Mouse (Mus musculus): ENCODE results near the gene Kif17. TPM values are rescaled to one million over a fixed set of nuclear protein-coding genes. Genes with fewer than 3 reads are reported as not detected.

The Kif17 gene
- total and polyA plus RNA-seq, 3 experiments = 0.54 to 2.5 TPM; not detected in 1

DNA sequence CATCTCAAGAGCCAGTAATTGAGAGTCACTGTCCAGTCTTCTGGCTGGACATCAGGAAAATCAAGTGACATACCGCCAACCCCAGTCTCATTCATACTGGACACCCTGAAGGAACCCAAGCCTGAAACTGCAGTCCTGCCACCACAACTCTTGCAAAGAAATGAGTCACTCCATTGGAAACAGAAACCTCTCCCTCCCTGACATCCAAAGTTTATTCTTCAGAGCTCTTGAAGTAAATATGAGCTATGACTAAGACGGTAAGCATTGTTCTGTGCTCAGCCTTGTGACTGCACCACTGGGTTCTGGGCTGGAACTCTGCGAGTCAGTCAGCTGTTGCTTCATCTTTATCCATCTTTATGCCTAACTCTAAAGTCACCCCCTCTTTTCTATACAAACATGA lies 36.4 kb upstream of the Kif17 start:
- no peak for TF ChIP-seq ZMIZ1 (IDR thresholded peaks at IDR 0.05; ENCODE audit: low read depth, low read length)
- peaks cover 6 to 8% of the 10 kb centered on the region in 2 experiments for H3K4me1 ChIP-seq (ENCODE audit: control insufficient read depth in 1 of 2, insufficient read depth in 2 of 2, low read length in 2 of 2)
- H3K4me3 ChIP-seq (ENCODE audit: control insufficient read depth in 1 of 2, insufficient read depth in 1 of 2, low read depth in 2 of 2, low read length in 2 of 2) = no peak overlapping the region
- DNase-seq (ENCODE audit: low read depth, low spot score) = peak; percentile 28
- H3K9ac ChIP-seq (ENCODE audit: control insufficient read depth, low read depth, low read length, poor library complexity, severe bottlenecking) = no peak overlapping the region
- H3K27ac ChIP-seq (ENCODE audit: control insufficient read depth, low read depth, low read length) = no peak overlapping the region
- H3K9me3 ChIP-seq (replicated peaks; ENCODE audit: insufficient read depth, low read length) = no peaks in the 10 kb centered on the region
- H3K79me2 ChIP-seq (ENCODE audit: control insufficient read depth, insufficient read depth, low read length, poor library complexity) = peaks cover 20% of the 10 kb centered on the region
- peaks cover 2 to 9% of the 10 kb centered on the region in 2 experiments; a peak in 3 of 4 replicates for H3K36me3 ChIP-seq (ENCODE audit: control insufficient read depth in 1 of 2, insufficient read depth in 2 of 2, low read length in 2 of 2)
- no peaks in the 10 kb centered on the region for H3K27me3 ChIP-seq (ENCODE audit: control insufficient read depth in 1 of 2, insufficient read depth in 2 of 2, low read length in 2 of 2)

- peak overlapping the region; percentile 87 to 97 for H3K4me3 ChIP-seq (ENCODE audit: control insufficient read depth in 1 of 2, insufficient read depth in 1 of 2, low read depth in 2 of 2, low read length in 2 of 2)
Observed at GRCm38 (mm10) chr4:138215671-138216199, 34.5 kb upstream of the Kif17 start.

DNA sequence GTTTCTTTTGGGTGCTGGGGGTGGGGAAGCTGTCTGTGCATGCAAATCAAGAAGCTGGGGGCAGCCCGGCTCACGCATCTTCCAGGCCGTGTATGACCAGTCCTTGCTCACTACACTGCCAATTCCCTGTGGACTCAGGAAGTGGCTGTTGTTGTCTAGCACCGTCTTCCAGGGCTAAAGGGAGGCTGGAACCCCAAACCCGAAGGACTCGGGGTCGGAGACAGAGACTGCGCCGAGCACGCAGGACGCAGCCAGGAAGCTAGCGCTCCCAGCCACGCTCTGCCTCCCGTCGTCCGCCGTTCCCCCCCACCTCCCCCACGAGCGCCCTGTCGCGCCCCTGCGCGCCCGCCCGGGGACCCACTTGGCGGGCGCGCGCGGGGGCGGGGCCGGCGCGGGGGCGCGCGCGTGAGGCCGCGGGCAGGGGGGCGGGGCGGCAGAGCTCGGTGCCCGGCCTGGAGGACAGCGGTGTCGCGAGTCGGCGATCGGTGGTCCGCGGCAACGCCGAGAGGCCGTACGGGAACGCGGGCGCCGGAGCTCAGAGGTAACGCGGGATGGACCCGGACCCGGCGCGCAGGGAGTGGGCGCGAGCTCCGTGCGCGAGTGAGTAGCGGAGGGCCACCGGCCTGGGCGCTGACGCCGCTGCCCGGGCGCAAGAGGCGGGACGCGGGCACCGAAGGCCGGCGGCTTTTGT lies 33.9 kb upstream of the Kif17 start, which contains the start of gene Hp1bp3:
Gene Hp1bp3 (plus strand): TSS at position 97 of the 691 bp plus-strand sequence.
- Histone ChIP-seq H3K4me3 (ENCODE audit: control insufficient read depth in 1 of 2, insufficient read depth in 1 of 2, low read depth in 2 of 2, low read length in 2 of 2) (peak within 1 kb of the TSS; percentile 88 to 97), H3K27ac (ENCODE audit: control insufficient read depth, low read depth, low read length) (peak within 1 kb of the TSS; percentile 74), H3K79me2 (ENCODE audit: control insufficient read depth, insufficient read depth, low read length, poor library complexity) (peaks cover 35% of the 10 kb centered on the region), H3K9me3 (replicated peaks; ENCODE audit: insufficient read depth, low read length) (no peaks in the 10 kb centered on the region), H3K4me1 (ENCODE audit: control insufficient read depth in 1 of 2, insufficient read depth in 2 of 2, low read length in 2 of 2) (peaks cover 7 to 14% of the 10 kb centered on the region in 2 experiments), H3K9ac (ENCODE audit: control insufficient read depth, low read depth, low read length, poor library complexity, severe bottlenecking) (peak within 1 kb of the TSS; percentile 97), H3K36me3 (ENCODE audit: control insufficient read depth in 1 of 2, insufficient read depth in 2 of 2, low read length in 2 of 2) (peaks cover 10 to 17% of the 10 kb centered on the region in 2 experiments), H3K27me3 (ENCODE audit: control insufficient read depth in 1 of 2, insufficient read depth in 2 of 2, low read length in 2 of 2) (no peaks in the 10 kb centered on the region)
- peak; percentile 80 for DNase-seq (ENCODE audit: low read depth, low spot score)
- TF ChIP-seq BHLHE40 (IDR thresholded peaks at IDR 0.05; ENCODE audit: borderline replicate concordance, low read depth, low read length) = no peak
- no peak for TF ChIP-seq TAL1 (IDR thresholded peaks at IDR 0.05; ENCODE audit: low read length)
- TF ChIP-seq MEF2A (IDR thresholded peaks at IDR 0.05; ENCODE audit: extremely low read depth, insufficient replicate concordance, low read depth, low read length, poor library complexity, severe bottlenecking) = no peak
- peak; percentile 68 for TF ChIP-seq NELFE (IDR thresholded peaks at IDR 0.05; ENCODE audit: low read depth, low read length)
- no peak for TF ChIP-seq EP300 (IDR thresholded peaks at IDR 0.05; ENCODE audit: low read depth in 1 of 2, low read length in 2 of 2)
- 0 out of 2 replicates have a peak, but pooled peaks have one; percentile 17 for TF ChIP-seq ELF1 (IDR thresholded peaks at IDR 0.05; ENCODE audit: low read depth, low read length)
- TF ChIP-seq ZC3H11A (IDR thresholded peaks at IDR 0.05; ENCODE audit: low read depth, low read length) = no peak
- TF ChIP-seq MAFK (IDR thresholded peaks at IDR 0.05; ENCODE audit: borderline replicate concordance, low read depth, low read length) = no peak
- no peak for TF ChIP-seq ZNF384 (IDR thresholded peaks at IDR 0.05; ENCODE audit: low read depth, low read length)
- TF ChIP-seq GABPA (IDR thresholded peaks at IDR 0.05; ENCODE audit: low read depth, low read length) = no peak
- TF ChIP-seq MAX (IDR thresholded peaks at IDR 0.05; ENCODE audit: low read length) = no peak
- TF ChIP-seq CHD1 (IDR thresholded peaks at IDR 0.05; ENCODE audit: low read depth, low read length) = no peak
- peak; percentile 58; the same call in 1 of the 2 replicates for TF ChIP-seq HCFC1 (IDR thresholded peaks at IDR 0.05; ENCODE audit: low read depth, low read length)
- TF ChIP-seq NRF1 (IDR thresholded peaks at IDR 0.05; ENCODE audit: insufficient read depth, low read depth, low read length, poor library complexity, severe bottlenecking) = 0 out of 2 replicates have a peak, but pooled peaks have one; percentile 27
- no peak for TF ChIP-seq RAD21 (IDR thresholded peaks at IDR 0.05; ENCODE audit: low read depth, low read length)

More at GRCm38 (mm10) chr4:138215671-138216199, 34.5 kb upstream of the Kif17 start:
- H3K4me1 ChIP-seq (ENCODE audit: control insufficient read depth in 1 of 2, insufficient read depth in 2 of 2, low read length in 2 of 2) = peaks cover 7 to 14% of the 10 kb centered on the region in 2 experiments
- H3K27ac ChIP-seq (ENCODE audit: control insufficient read depth, low read depth, low read length) = peak overlapping the region; percentile 52
- H3K36me3 ChIP-seq (ENCODE audit: control insufficient read depth in 1 of 2, insufficient read depth in 2 of 2, low read length in 2 of 2) = peaks cover 5 to 15% of the 10 kb centered on the region in 2 experiments
- H3K79me2 ChIP-seq (ENCODE audit: control insufficient read depth, insufficient read depth, low read length, poor library complexity) = peaks cover 34% of the 10 kb centered on the region
- DNase-seq (ENCODE audit: low read depth, low spot score) = no peak
- no peak for TF ChIP-seq MEF2A (IDR thresholded peaks at IDR 0.05; ENCODE audit: extremely low read depth, insufficient replicate concordance, low read depth, low read length, poor library complexity, severe bottlenecking)
- TF ChIP-seq CTCF (IDR thresholded peaks at IDR 0.05 in 2 of 3, conservative IDR thresholded peaks at IDR 0.05 in 1 of 3; ENCODE audit: control insufficient read depth in 1 of 3, insufficient read depth in 1 of 3, low read depth in 2 of 3, low read length in 3 of 3, poor library complexity in 1 of 3, severe bottlenecking in 1 of 3) = no peak
- no peak for TF ChIP-seq CHD1 (IDR thresholded peaks at IDR 0.05; ENCODE audit: low read depth, low read length)
- no peak for TF ChIP-seq TAL1 (IDR thresholded peaks at IDR 0.05; ENCODE audit: low read length)
- TF ChIP-seq ZNF384 (IDR thresholded peaks at IDR 0.05; ENCODE audit: low read depth, low read length) = no peak
- TF ChIP-seq USF2 (IDR thresholded peaks at IDR 0.05; ENCODE audit: borderline replicate concordance in 1 of 2, insufficient read depth in 1 of 2, low read depth in 1 of 2, low read length in 2 of 2) = no peak
- TF ChIP-seq POLR2AphosphoS2 (IDR thresholded peaks at IDR 0.05; ENCODE audit: low read length) = no peak
- TF ChIP-seq HCFC1 (IDR thresholded peaks at IDR 0.05; ENCODE audit: low read depth, low read length) = no peak
- TF ChIP-seq ZMIZ1 (IDR thresholded peaks at IDR 0.05; ENCODE audit: low read depth, low read length) = no peak
- no peak for TF ChIP-seq ELF1 (IDR thresholded peaks at IDR 0.05; ENCODE audit: low read depth, low read length)
- no peak for TF ChIP-seq MAFK (IDR thresholded peaks at IDR 0.05; ENCODE audit: borderline replicate concordance, low read depth, low read length)
- TF ChIP-seq KAT2A (conservative IDR thresholded peaks at IDR 0.05; ENCODE audit: low read depth, low read length) = no peak
- TF ChIP-seq GABPA (IDR thresholded peaks at IDR 0.05; ENCODE audit: low read depth, low read length) = no peak
- no peak for TF ChIP-seq ETS1 (IDR thresholded peaks at IDR 0.05; ENCODE audit: low read depth, low read length)
- no peak for TF ChIP-seq UBTF (IDR thresholded peaks at IDR 0.05; ENCODE audit: borderline replicate concordance, insufficient read depth, low read depth, low read length)
- TF ChIP-seq GATA1 (IDR thresholded peaks at IDR 0.05; ENCODE audit: low read depth, low read length) = no peak
- no peak for TF ChIP-seq MYC (IDR thresholded peaks at IDR 0.05; ENCODE audit: low read depth, low read length)
- no peaks in the 10 kb centered on the region for H3K27me3 ChIP-seq (ENCODE audit: control insufficient read depth in 1 of 2, insufficient read depth in 2 of 2, low read length in 2 of 2)
- peak overlapping the region; percentile 97 for H3K9ac ChIP-seq (ENCODE audit: control insufficient read depth, low read depth, low read length, poor library complexity, severe bottlenecking)
- no peaks in the 10 kb centered on the region for H3K9me3 ChIP-seq (replicated peaks; ENCODE audit: insufficient read depth, low read length)

Measured in MEL (cell line).